Mouse (Mus musculus) gastrocnemius, adult 8-10 months (tissue): ENCODE results near the gene Adgrl1. TPM values are rescaled to one million over a fixed set of nuclear protein-coding genes. Genes with fewer than 3 reads are reported as not detected.
A peak's percentile ranks its signal among the peaks of the same experiment; 100 is the strongest.
"Not testable (repeated sequence)": the region's sequence is repeated elsewhere in the genome, so short reads cannot be mapped to it uniquely, and the experiment has no call there.

Source experiments
- DNase-seq, 2 experiments: peaks; one replicate each; pipeline ENCODE4 v3.0.0; 2022; ENCODE audit warnings: low spot score in 2 of 2
- total RNA-seq, 4 experiments: library from RNA; stranded (reverse); gene quantifications; 2 replicates each; pipeline ENCODE4 v1.2.4; 2022

The Adgrl1 gene
- total RNA-seq, 4 experiments from 2014 or later = 9.8 to 17.5 (median 12.5) TPM

DNA sequence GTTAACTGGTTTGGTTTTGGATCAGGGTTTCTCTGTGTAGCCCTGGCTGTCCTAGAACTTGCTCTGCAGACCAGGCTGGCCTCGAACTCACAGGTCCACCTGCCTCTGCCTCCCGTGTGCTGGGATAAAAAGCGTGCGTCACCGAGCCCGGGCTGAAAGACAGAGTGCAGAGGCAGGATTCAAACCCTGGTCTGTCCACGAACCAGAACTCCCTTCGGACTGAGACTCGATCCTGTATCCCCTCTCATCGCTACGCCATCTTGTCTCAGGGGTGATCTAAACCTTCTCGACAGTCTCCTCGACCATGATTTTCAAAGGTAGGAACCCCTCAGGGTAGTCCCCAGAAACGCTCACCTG is 54.8 kb downstream of the Adgrl1 start:
- no peak for DNase-seq

DNA sequence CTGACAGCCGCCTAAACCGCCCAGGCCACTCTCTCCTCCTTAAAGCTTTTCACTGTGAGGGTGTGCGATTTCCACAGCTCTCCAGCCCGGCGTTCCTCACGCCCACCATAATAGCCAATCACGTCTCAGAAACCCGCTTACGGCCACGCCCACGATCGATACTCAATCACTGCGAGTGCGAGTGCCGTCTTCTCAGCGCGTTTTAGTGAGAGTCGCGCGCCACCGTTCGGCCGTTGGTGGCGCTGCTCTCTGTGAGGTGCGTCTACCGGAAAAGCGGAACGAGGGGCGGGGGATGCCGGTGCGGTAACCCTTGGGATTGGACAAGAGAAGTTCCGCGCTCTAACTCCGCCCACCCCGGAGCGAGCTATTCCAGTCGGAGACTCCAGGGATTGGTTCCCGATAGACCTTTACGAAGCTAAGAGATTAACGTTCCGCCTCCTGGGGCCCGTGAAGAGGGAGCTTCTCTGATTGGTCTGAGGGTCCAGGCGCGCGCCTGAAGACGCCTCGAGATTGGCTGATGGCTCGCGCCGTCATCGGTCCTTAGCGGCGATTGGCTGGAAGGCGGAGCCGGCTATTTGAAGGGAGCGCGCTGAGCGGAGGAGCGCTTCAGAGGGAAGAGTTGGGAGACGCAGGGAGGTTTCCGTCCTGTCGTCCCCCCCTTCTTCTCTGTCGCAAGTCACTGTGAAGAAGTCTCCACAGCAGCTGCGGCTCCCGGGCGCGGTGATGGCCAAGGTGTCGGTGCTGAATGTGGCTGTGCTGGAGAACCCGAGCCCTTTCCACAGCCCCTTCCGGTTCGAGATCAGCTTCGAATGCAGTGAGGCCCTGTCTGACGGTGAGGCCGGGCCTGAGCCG is 55.4 kb downstream of the Adgrl1 start, which contains the start of the genes Gm10644 and Asf1b:
Gene Gm10644, minus strand, starts transcription at position 100 of the 852 bp plus-strand sequence.
Gene Asf1b, plus strand, starts transcription at position 402 of the 852 bp plus-strand sequence.
- peak; percentile 97 to 98 for DNase-seq

DNA sequence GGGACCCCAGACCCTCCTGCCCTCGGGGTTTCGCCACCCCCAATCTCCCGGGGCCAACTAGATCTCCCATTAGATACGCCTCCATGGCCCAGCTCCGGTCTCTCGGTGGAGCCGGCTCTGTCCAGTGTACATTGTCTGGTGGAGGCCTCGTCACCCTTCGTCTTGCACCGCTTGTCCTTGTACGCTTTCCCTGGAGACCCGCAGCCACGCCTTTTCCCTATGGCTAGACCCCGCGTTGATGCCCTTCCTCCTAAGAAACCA is 56.0 kb downstream of the Adgrl1 start:
- DNase-seq = no peak

DNA sequence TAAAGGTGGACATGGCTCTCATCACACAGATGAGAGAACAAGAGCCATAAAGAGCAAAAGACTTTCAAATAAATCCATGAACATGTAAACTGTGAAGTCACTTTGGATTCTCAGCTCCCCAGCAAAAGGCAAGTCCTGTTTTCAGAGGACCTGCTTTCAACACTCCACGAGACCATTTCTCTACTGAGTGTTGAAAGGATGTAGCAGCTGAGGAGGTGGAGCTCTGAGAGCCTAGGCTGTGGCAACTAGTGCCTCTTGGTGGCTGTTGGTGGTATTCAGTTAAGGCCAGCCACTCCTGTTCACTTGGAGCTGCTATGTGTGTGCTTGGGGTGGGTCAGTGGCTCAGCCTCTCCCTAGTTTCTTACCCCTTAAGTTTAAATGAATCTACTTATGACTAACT is 56.9 kb downstream of the Adgrl1 start:
- DNase-seq = no peak

DNA sequence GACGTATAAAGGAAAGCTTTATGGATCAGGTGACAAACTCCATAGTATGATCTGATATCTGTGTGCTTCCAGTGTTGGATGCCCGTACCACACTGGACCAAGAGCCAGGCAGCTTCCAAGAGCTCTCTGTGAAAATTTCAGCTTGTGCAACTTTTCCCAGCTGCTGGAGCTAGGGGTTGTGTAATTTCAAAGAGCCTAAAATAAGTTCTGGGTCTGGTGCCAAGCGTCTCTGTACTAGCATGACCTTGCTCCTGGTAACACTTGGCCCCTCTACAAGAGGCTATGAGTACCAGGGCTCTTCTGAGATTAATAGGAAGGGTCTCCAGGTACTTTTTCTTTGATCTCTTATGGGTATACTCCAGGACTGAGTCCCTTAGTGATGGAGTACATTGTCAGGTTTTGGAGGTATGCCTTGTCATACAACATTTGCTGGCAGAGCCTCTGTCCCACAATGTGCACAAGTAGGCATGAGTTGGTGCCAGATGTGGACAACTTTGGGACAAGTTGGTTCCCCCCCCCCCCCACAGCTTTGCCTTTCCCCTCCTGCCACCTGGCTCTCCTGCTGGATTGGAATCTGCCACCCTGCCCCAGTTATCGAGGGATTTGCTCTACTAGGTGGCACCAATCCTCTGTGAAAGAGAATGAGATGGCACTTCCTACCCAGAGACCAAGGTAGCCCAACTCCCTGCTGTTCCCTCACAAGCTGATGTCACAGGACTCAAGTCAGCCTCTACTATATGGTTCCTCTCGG is 64.3 kb downstream of the Adgrl1 start:
- DNase-seq = peak; percentile 70 to 72

DNA sequence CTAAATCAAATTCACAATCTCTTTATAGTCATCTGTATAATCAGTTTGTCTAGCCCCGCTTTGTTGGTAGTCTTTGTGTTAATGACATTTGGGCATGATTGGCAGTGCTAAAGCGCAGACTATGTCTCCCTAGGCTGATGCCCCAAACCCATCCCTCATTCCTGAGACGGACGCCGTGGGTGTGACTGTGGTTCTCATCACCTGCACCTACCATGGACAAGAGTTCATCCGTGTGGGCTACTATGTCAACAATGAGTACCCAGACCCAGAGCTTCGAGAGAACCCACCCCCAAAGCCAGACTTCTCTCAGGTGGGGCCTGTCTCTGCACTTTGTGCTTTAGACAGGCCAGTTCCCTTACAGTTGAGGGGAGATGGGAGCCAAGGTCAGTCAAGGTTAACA is 67.8 kb downstream of the Adgrl1 start:
- DNase-seq = no peak

DNA sequence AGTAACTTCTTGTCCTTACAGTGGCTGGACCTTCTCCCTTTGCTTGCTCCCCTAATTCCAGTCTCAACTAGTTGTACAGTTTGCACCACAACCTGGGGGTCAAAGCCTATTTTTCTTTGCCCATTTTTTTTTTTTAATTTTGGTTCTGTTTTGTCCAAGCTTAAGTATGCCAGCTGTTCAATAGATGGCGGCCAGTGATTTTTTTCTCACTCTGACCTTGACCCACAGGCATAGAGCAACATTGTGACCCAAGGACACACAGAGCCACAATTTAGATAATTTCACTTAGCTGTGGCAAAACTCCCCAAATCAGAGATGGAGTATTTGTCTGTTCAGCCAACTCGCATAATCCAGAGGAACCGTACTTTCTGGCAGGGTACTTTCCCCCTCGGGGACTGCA is 71.2 kb downstream of the Adgrl1 start:
- no peak for DNase-seq

DNA sequence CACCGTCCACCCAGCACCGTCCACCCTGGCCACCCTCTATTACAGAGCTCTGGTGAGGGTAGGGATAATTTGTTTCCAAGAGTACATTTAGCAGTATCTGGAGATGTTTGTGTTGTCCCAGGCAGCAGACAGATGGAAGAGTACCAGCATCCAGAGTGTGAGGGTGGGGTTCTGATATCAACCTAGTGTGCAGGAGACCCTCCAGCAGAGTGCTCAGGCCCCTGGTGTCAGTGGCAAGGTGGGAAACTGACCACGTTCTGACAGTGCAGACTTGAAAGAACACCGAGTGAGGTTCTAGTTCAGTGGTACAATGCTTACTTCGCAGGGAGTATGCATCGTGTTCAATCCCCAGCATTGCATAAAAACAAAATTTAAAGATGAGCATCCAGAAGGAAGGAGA is 71.8 kb downstream of the Adgrl1 start:
- DNase-seq = no peak

DNA sequence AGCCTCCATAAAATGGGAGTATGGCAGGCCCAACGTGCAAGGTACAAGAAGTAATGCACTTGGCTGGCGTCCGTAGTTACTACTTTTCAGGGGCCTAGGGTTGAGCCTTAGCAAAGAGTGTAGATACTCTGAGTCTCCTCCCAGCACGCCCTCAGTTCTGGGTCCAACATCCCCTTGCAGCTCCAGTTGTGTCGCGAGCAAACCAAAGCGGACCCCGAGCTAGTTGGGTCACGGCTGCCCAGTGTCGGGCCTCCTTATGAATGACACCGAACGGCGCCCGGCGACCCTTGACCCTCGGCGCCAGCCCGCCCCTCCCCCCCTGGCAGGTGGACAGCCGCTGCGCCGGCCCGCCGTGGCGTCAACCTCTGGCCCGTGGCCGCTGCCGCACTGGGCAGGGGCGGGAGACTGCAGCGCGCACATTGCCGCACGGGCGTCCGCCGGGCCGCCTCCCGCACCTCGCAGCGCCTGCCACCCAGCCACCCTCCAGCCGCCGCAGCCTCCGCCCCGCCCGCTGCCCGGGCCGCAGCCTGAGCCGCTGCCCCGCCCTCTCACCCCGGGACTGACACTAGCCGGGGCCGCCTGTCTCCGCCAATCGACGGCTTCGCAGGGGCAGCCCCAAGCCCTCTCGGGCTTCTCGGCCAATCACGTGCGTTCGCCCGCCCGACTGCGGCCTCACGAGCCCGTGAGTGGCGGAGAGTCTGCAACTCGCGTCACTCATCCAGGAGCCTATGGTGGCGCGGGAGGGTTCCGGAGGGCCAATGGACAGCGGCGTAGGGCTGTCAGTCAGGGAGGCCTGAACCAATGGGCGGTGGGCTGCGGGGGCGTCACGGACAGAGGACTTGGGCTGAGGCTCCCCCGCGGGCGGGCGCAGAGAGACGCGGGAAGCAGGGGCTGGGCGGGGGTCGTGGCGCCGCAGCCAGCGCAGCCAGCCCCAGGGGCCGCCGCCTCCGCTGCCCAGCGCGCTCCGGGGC is 72.5 kb downstream of the Adgrl1 start, which contains the start of gene Prkaca:
Gene Prkaca, plus strand, starts transcription at position 844 of the 971 bp plus-strand sequence.
- peak; percentile 96 to 98 for DNase-seq

DNA sequence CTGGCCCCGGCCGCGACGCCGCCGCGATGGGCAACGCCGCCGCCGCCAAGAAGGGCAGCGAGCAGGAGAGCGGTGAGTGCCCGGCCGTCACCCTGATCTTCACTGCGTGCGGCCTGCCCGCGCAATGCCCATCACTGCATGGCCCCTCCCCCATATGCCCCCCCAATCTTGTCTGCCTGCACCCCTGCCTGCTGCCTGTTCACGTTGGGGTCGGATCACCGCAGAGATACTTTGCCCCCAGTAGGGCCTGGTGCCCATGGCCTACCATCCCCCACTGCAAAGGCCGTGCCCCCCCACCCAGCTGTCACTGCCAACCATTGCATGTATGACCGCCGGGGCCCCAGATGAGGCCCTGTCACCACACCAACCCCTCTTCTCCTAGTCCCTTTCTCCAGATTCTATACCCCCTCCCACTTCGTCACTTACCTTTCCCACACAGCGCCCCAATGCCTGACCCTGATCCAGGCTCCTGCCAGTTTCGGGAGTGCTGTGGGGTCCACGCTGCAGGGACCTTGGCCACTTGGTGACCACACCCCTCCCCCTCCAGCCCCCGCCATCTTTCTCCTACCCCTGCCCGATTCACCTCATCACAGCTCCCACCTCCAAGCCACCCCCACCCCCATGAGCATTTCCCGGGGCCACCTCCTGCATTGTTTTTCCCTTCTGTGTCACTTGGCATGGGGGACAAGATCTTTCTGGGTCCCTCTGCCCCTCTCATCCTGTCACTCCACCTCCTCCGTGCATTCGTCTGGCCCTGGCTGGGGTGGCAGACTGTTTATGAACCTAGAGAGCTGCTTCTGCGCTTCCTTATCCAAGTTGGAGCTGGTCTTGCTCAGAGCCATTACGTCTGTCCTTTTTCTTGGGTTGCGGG is 73.5 kb downstream of the Adgrl1 start:
- no peak for DNase-seq

DNA sequence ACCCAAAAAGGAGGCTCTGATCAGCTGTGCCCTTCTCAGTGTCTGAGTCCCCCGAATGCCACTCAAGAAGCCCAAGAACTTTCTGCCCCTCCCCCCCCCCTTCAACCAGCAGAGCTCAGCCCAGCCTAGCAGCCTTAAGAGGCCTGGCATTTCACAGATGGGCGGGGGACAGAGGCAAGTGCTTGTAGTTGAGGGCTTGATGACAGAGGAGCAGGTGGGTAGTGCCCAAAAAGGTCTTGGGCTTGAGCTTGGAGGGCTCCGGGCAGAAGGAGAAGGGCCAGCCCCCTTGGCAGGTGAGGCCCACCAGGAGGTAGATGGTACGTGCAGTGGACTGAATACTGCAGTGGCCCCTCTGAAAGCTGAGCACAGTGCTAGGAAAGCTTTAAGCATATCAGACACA is 74.6 kb downstream of the Adgrl1 start:
- no peak for DNase-seq

DNA sequence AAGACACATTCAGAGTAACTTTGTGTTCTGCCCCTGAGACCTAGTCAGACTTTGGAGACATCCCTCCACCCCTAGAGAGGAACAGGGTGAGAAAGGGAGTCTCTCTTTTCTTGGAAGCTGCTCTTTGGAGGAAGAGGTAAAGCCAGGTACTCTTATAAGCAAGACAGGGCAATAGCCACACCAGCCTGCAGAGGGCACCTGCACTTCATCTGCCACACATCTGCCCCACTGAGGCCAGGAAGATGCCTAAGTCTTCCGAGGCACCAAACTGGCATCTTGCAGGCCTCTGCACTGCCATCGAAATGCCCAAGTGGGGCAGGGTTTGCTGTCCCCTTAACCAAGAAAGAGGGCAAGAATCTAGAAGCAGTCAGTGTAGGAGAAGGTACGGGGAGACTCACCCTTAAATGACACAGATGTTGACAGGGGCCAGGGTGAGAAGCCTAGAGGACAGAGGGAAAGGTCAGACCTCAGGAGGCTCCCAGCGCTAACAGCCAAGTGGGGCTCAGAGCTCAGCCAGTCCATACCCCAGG is 76.3 kb downstream of the Adgrl1 start:
- DNase-seq = no peak

DNA sequence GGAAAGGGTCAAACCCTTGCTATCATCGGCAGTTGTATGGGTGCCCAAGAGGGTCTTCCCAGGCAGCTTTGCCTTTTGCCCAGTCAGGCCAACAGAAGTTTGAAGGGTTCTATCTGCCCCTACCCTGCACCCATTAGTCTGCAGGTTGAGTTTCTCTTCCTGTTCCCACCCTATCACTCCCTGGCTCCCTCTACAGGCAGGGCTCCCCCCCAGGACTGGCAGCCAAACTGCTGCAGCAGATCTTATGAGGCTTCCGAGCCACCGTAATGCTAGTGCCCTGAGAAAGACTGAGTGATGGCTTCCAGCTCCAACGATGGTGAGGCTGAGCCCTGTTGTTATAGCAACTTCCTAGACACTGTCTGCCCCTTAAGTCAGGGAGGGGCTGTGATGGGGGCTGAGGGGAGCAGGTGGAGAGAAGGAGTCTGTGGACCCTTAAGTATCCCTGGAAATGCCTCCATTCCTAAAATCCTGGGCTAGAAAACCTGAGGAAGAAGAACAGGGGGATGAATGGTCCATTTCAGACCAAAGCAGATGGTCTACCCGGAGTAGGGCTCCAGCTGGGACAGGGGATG is 77.0 kb downstream of the Adgrl1 start:
- no peak for DNase-seq

DNA sequence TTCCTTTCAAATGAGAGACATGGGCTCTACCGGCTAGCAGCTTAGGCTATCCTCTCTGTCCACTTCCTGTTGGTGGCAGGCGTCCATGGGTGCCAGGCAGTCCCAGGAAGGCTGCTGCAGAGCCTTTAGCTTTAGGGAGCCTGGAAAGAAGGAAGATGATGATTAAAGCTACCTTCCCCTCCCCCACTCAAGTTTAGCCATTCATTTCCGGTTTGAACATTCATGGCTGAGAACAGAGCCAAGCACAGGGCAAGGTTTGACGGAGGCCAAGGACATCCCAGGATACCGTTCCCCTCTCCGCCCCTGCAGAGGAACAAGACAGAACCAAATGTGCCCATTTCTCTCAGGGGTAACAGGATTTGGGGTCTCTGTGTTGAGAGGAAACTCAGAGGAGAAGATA is 77.7 kb downstream of the Adgrl1 start:
- DNase-seq = no peak

DNA sequence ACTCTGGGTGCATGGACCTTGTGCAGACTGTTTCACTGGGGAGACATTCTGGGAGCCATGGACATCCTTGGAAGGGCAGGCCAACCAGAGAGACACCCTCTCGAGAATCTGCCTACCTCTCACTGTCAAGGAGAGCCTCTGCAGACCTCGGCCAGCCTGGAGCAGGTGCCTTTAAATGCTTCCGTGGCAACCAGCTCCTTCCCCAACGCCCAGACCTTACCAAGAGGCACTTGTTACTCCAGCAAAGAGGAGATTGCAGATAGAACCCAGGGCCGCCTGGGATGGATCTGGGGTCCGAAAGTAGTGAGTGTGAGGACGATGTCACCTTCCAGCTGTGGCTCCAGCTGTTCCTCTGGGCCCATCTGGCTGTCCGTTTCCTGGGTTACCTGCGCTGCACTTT is 78.3 kb downstream of the Adgrl1 start:
- no peak for DNase-seq

DNA sequence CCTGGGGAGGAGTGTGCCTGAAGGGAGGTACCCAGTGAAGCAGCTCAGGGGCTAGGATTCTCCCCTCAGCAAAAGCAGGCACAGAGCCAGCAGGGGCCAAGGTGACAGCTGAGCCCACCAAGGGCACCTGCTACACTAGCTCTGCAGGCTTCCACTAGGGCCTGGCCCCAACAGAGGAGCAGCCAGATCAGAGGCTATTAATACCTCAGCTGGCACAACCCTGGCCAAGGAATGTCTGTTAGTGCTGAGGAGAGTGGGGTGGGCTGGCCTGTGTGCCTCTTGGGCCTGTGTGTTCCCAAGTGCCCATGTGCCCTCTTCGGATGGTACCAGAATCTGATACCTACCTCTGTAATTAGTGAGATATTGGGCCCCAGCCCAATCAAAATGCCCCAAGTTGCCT is 80.3 kb downstream of the Adgrl1 start:
- DNase-seq = peak in 1 of 2 experiments; percentile 78

DNA sequence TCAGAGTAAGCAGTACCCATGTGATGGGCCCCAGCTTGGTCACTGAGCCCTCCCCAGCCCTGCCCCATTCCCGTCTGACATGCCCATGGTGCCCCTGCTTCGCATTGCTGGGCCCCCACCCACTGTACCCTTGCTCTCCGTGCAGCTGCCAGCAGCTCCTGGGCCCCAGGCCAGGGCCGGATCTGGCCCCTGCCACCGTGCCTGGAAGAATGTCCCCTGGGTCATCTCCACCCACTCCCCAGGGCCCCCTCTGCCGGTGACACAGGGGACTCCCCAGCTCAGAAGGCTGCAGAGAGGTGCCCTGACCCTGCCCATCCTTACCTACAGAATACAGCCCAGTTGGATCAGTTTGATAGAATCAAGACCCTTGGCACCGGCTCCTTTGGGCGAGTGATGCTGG is 80.9 kb downstream of the Adgrl1 start:
- peak; percentile 75 to 83 for DNase-seq

DNA sequence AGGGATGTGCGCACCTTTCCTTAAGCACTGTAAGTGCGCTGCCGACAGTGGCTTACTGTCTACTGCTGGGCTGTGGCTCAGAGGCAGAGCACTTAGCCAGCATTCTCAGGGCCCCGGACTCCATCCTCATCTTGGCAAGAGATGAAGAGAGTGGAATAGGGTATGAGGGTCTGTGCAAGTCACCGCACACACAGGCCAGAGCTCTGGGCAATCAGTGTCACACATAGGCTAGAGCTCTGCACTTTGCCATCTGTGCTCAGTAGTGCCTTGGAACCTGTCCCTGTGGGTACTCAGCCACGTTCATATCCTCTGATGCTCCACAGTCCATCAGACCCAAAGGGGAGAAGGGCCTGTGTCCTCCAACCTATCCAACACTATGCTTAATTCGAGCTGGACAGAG is 81.6 kb downstream of the Adgrl1 start:
- DNase-seq = no peak

DNA sequence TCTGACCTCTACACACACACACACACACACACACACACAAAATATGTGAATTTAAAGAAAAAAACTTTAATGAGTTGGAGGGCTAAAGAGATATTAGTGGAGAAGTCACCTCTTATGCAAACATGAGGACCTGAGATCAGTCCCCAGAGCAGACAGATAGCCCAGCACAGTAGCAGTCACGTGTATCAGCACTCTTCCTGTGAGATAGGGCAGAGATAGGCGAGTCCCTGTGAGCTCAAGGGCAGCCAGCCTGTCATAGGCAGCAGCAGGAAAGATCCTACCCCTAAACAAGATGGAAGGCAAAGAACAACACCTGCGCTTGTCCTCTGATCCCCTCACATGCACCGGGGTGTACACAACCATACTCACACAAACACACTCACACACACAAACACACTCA is 82.5 kb downstream of the Adgrl1 start:
- DNase-seq = no peak

DNA sequence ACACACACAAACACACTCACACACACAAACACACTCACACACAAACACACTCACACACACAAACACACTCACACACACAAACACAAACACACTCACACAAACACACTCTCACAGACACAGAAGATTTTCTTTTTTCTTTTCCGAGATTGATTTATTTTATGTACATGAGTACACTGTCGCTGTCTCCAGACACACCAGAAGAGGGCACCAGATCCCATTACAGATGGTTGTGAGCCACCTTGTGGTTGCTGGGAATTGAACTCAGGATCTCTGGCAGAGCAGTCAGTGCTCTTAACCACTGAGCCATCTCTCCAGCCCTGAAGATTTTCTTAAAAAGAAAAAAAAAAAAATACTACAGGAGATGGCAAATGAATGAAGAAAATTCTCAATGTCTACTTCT is 83.3 kb downstream of the Adgrl1 start:
- DNase-seq = not testable (repeated sequence)
